Mouse (Mus musculus) testis, adult 2 months (tissue): Measurements from ENCODE around the gene Htr2c. TPM values are rescaled to one million over a fixed set of nuclear protein-coding genes. Genes with fewer than 3 reads are reported as not detected.
A peak's percentile ranks its signal among the peaks of the same experiment; 100 is the strongest.

Experiments
- H3K27ac ChIP-seq: fragments of 200-500 bp; 2 replicates; pipeline ENCODE4 v1.5.1; 2012; ENCODE audit warnings: low read depth, low read length; ENCODE audit not compliant: control insufficient read depth, insufficient read depth
- H3K27me3 ChIP-seq: fragments of 200-500 bp; 2 replicates; pipeline ENCODE4 v1.6.1; 2012; ENCODE audit warnings: mild to moderate bottlenecking, low read length, moderate library complexity; ENCODE audit not compliant: control insufficient read depth, insufficient read depth
- H3K36me3 ChIP-seq: fragments of 200-500 bp; 2 replicates; pipeline ENCODE4 v1.6.1; 2012; ENCODE audit warnings: mild to moderate bottlenecking, low read length; ENCODE audit not compliant: control insufficient read depth, insufficient read depth
- H3K4me1 ChIP-seq: fragments of 200-500 bp; 2 replicates; pipeline ENCODE4 v1.6.1; 2012; ENCODE audit warnings: low read length; ENCODE audit not compliant: control insufficient read depth, insufficient read depth
- H3K4me3 ChIP-seq: fragments of 200-500 bp; 2 replicates; pipeline ENCODE4 v1.5.1; 2012; ENCODE audit warnings: low read depth, mild to moderate bottlenecking, low read length, moderate library complexity, mixed read lengths; ENCODE audit not compliant: control insufficient read depth
- CTCF ChIP-seq: fragments of 200-500 bp; IDR thresholded peaks from 2 replicates; pipeline ENCODE4 v1.5.1; 2012; ENCODE audit warnings: low read depth, mild to moderate bottlenecking, inconsistent platforms, low read length, moderate library complexity; ENCODE audit not compliant: control insufficient read depth, insufficient read depth, insufficient replicate concordance
- POLR2A ChIP-seq: fragments of 200-500 bp; IDR thresholded peaks from 2 replicates; pipeline ENCODE4 v1.6.1; 2012; ENCODE audit warnings: low read depth, mild to moderate bottlenecking, inconsistent platforms, low read length, moderate library complexity; ENCODE audit not compliant: control insufficient read depth
- polyA plus RNA-seq: library from polyadenylated mRNA; depleted of rRNA; stranded (reverse); fragments of >200 nt; gene quantifications from 2 replicates; pipeline ENCODE4 v1.2.3, GENCODE M21; 2012; rRNA removed

Gene Htr2c
- polyA plus RNA-seq: 0.04 TPM in 1 of 2 replicates, not detected in the other

DNA sequence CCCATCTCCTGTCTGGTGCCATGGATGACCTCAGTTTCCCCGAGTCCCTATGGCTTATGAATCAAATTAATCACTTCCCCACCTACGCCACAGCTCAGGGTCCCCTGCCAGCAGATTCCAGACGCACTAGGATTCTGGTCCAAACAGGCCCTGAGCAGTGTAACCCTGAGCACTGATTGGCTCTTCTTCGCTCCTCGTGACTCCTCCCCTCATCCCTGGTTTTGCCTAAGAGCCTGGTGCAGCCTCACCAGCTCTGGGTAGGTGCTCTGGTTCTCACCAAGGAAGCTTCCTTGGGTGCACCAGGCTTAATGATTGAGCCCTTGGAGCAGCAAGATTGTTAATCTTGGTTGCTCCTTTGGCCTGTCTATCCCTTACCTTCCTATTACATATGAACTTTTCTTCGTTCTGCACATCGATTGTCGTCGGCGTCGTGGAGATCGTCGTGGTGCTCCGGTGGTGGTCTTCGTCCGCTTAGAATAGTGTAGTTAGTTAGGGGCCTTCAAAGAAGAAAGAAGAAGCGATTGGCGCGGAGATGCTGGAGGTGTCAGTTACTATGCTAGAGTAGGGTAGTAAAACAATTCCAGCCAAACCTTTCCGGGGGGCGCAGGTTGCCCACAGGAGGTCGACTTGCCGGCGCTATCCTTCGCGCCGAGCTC is at the start of gene Htr2c:
Gene Htr2c, plus strand, starts transcription at position 256 of the 656 bp plus-strand sequence.
- Histone ChIP-seq H3K4me3 (peak within 1 kb of the TSS; percentile 20; the same call in 1 of the 2 replicates), H3K27me3 (no peaks in the 10 kb centered on the region), H3K36me3 (no peaks in the 10 kb centered on the region)

DNA sequence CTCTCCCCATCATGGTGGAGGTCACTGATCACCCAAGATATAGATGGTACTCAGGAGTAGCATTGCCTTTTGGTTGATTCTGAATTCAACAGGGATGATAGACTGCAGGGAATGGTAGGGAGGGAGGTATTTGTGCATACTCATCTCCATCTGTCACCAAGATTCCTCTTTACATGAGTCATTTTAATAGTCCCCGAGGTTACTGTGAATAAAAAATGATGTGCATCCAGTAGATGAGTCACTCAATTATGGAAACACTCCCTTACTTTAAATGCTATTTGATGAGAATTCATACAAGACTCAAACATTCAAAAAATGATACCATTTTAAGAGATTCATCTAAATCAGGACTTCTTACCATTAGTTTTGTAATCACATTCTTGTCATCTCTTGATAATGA is 34.1 kb upstream of the Htr2c start:
- no peak for TF ChIP-seq CTCF
- no peak for TF ChIP-seq POLR2A
- Histone ChIP-seq H3K36me3 (no peaks in the 10 kb centered on the region), H3K4me3 (no peak overlapping the region), H3K4me1 (no peaks in the 10 kb centered on the region), H3K27me3 (no peaks in the 10 kb centered on the region), H3K27ac (no peak overlapping the region)

More for the DNA sequence above, at the start of gene Htr2c:
- no peak within 1 kb of the TSS for H3K27ac ChIP-seq
- H3K4me1 ChIP-seq: peaks cover 4% of the 10 kb centered on the region
- no peak for TF ChIP-seq POLR2A
- TF ChIP-seq CTCF: no peak

- no peak overlapping the region for H3K27ac ChIP-seq
- H3K4me3 ChIP-seq: no peak overlapping the region
- no peaks in the 10 kb centered on the region for H3K36me3 ChIP-seq
- no peak for TF ChIP-seq CTCF
- no peak for TF ChIP-seq POLR2A
- H3K27me3 ChIP-seq: no peaks in the 10 kb centered on the region
- no peaks in the 10 kb centered on the region for H3K4me1 ChIP-seq
Observed at GRCm38 (mm10) chrX:146936332-146936731, 26.0 kb upstream of the Htr2c start.

- no peaks in the 10 kb centered on the region for H3K4me1 ChIP-seq
- H3K36me3 ChIP-seq: no peaks in the 10 kb centered on the region
- H3K27ac ChIP-seq: no peak overlapping the region
- H3K4me3 ChIP-seq: no peak overlapping the region
- no peaks in the 10 kb centered on the region for H3K27me3 ChIP-seq
- TF ChIP-seq POLR2A: no peak
- no peak for TF ChIP-seq CTCF
Observed at GRCm38 (mm10) chrX:146946216-146946886, 16.0 kb upstream of the Htr2c start.

DNA sequence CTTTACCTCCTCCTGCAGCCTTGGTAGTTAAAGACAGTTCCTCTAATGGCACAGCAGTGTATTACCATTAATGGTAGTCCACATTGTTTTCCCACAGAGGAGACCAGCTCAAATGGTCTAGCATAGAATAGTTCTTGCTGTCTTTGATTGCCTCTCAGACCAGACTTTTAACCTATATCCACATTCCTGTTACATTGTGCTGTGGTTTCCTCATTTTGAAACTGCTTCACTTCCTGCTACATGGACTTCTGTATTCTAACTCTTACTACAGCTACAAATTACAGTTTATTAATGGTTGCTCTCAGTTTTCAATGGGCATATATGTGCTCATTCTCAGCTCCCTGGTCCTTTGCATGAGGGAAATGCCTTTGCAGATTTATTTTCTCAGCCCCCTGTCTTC is 15.3 kb upstream of the Htr2c start:
- no peak overlapping the region for H3K27ac ChIP-seq
- H3K4me1 ChIP-seq: no peaks in the 10 kb centered on the region
- H3K36me3 ChIP-seq: no peaks in the 10 kb centered on the region
- TF ChIP-seq CTCF (no peak), POLR2A (no peak)
- no peak overlapping the region for H3K4me3 ChIP-seq
- no peaks in the 10 kb centered on the region for H3K27me3 ChIP-seq

- H3K36me3 ChIP-seq: no peaks in the 10 kb centered on the region
- H3K27me3 ChIP-seq: no peaks in the 10 kb centered on the region
- H3K4me1 ChIP-seq: peaks cover 4% of the 10 kb centered on the region
- H3K27ac ChIP-seq: no peak overlapping the region
- H3K4me3 ChIP-seq: no peak overlapping the region
- TF ChIP-seq CTCF (no peak), POLR2A (no peak)
Observed at GRCm38 (mm10) chrX:146958608-146959007, 3.7 kb upstream of the Htr2c start.

DNA sequence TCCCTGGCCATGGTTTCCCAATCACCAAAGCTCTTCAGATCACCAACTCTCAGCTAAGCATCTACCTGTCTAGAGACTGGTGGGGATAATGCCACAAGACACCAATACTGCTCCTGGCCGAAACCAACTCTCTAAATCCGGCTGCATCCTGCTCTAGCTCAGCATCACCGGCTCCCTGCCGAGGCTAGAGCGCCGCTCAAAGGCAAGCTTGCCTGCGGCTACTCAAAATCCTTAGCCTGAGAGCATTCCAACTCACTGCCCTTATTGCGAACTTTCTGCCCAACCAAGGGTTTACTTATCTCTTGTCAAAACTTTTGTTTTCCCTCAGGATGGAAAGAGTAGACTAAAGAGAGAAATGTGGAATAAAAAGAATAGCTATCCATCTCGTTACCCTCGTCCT is 2.4 kb upstream of the Htr2c start:
- TF ChIP-seq POLR2A (no peak), CTCF (no peak)
- no peaks in the 10 kb centered on the region for H3K27me3 ChIP-seq
- no peaks in the 10 kb centered on the region for H3K36me3 ChIP-seq
- H3K27ac ChIP-seq: no peak overlapping the region
- no peak overlapping the region for H3K4me3 ChIP-seq
- H3K4me1 ChIP-seq: peaks cover 4% of the 10 kb centered on the region
